Mouse (Mus musculus) heart, embryonic 14.5 days (tissue): ENCODE data around the gene Cd2. TPM values are rescaled to one million over a fixed set of nuclear protein-coding genes. Genes with fewer than 3 reads are reported as not detected.

Source experiments
- polyA plus RNA-seq: library from polyadenylated mRNA; unstranded; fragments of >200 nt; fragmentation: Nextera tagmentation; extraction: Ambion mirVana; gene quantifications from 2 replicates; pipeline ENCODE4 v1.2.1, GENCODE M21; 2014

Gene Cd2
- polyA plus RNA-seq, 1 experiment from 2014 or later: not detected

Other genes starting within 250 kb of the Cd2 start
- gene Ptgfrn, start 177.7 kb downstream of the Cd2 start, polyA plus RNA-seq: 10.0 and 10.2 TPM in 2 replicates
- gene Igsf3, start 89.1 kb upstream of the Cd2 start, polyA plus RNA-seq: 25.5 and 28.1 TPM in 2 replicates